Mouse (Mus musculus): ENCODE measurements at regions not wholly inside any gene's neighbourhood (a gene's known extent, or its start where the extent isn't known, plus 50 kb on each side); places are given as distances from the start of the nearest gene placed in this dataset.

GRCm38 (mm10) chr3:56590071-56590470 lies 406.6 kb upstream of the Nbea start:
- no peak for ATAC-seq (replicated peaks; ENCODE audit: low FRiP score, poor library complexity, severe bottlenecking)

- ATAC-seq (replicated peaks; ENCODE audit: low FRiP score, poor library complexity, severe bottlenecking) = peak; percentile 88
Measured at GRCm38 (mm10) chr3:56575422-56575821, 391.9 kb upstream of the Nbea start.

GRCm38 (mm10) chr3:56536178-56536577 lies 352.7 kb upstream of the Nbea start:
- no peak for ATAC-seq (replicated peaks; ENCODE audit: low FRiP score, poor library complexity, severe bottlenecking)

GRCm38 (mm10) chr3:56504445-56504844 lies 320.9 kb upstream of the Nbea start:
- ATAC-seq (replicated peaks; ENCODE audit: low FRiP score, poor library complexity, severe bottlenecking) = no peak

- no peak for ATAC-seq (replicated peaks; ENCODE audit: low FRiP score, poor library complexity, severe bottlenecking)
Measured at GRCm38 (mm10) chr3:56499301-56499700, 315.8 kb upstream of the Nbea start.

- ATAC-seq (replicated peaks; ENCODE audit: low FRiP score, poor library complexity, severe bottlenecking) = no peak
Measured at GRCm38 (mm10) chr3:56493937-56494336, 310.4 kb upstream of the Nbea start.

GRCm38 (mm10) chr3:56489154-56489553 lies 305.7 kb upstream of the Nbea start:
- ATAC-seq (replicated peaks; ENCODE audit: low FRiP score, poor library complexity, severe bottlenecking) = no peak

GRCm38 (mm10) chr3:56485550-56486400 lies 302.3 kb upstream of the Nbea start:
- no peak for ATAC-seq (replicated peaks; ENCODE audit: low FRiP score, poor library complexity, severe bottlenecking)

GRCm38 (mm10) chr3:56484096-56484495 lies 300.6 kb upstream of the Nbea start:
- ATAC-seq (replicated peaks; ENCODE audit: low FRiP score, poor library complexity, severe bottlenecking) = no peak

GRCm38 (mm10) chr3:56483370-56483769 lies 299.9 kb upstream of the Nbea start:
- ATAC-seq (replicated peaks; ENCODE audit: low FRiP score, poor library complexity, severe bottlenecking) = no peak

GRCm38 (mm10) chr3:56479529-56479928 lies 296.0 kb upstream of the Nbea start:
- ATAC-seq (replicated peaks; ENCODE audit: low FRiP score, poor library complexity, severe bottlenecking) = no peak

- no peak for ATAC-seq (replicated peaks; ENCODE audit: low FRiP score, poor library complexity, severe bottlenecking)
Measured at GRCm38 (mm10) chr3:56478544-56479140, 295.1 kb upstream of the Nbea start.

GRCm38 (mm10) chr3:56475529-56476527 lies 292.3 kb upstream of the Nbea start:
- no peak for ATAC-seq (replicated peaks; ENCODE audit: low FRiP score, poor library complexity, severe bottlenecking)

GRCm38 (mm10) chr3:56472651-56473050 lies 289.1 kb upstream of the Nbea start:
- no peak for ATAC-seq (replicated peaks; ENCODE audit: low FRiP score, poor library complexity, severe bottlenecking)

- ATAC-seq (replicated peaks; ENCODE audit: low FRiP score, poor library complexity, severe bottlenecking) = no peak
Measured at GRCm38 (mm10) chr3:56471823-56472222, 288.3 kb upstream of the Nbea start.

GRCm38 (mm10) chr3:56471185-56471584 lies 287.7 kb upstream of the Nbea start:
- no peak for ATAC-seq (replicated peaks; ENCODE audit: low FRiP score, poor library complexity, severe bottlenecking)

- no peak for ATAC-seq (replicated peaks; ENCODE audit: low FRiP score, poor library complexity, severe bottlenecking)
Measured at GRCm38 (mm10) chr3:56457625-56458024, 274.1 kb upstream of the Nbea start.

- no peak for ATAC-seq (replicated peaks; ENCODE audit: low FRiP score, poor library complexity, severe bottlenecking)
Measured at GRCm38 (mm10) chr3:56456317-56456716, 272.8 kb upstream of the Nbea start.

- ATAC-seq (replicated peaks; ENCODE audit: low FRiP score, poor library complexity, severe bottlenecking) = no peak
Measured at GRCm38 (mm10) chr3:56438900-56439299, 255.4 kb upstream of the Nbea start.

GRCm38 (mm10) chr3:56438020-56438747 lies 254.7 kb upstream of the Nbea start:
- no peak for ATAC-seq (replicated peaks; ENCODE audit: low FRiP score, poor library complexity, severe bottlenecking)
